Mouse (Mus musculus): Measurements from ENCODE around the gene Pde3a.

- TF ChIP-seq CTCF (IDR thresholded peaks at IDR 0.05; ENCODE audit: low read depth, low read length) (no peak), POLR2A (IDR thresholded peaks at IDR 0.05; ENCODE audit: extremely low read depth, insufficient read depth, low read length) (no peak)
Measured at GRCm38 (mm10) chr6:141522541-141522940, 273.5 kb downstream of the Pde3a start.

Measured in liver, adult 2 months (tissue).